Mouse (Mus musculus): ENCODE data around the gene Lrrc10. TPM values are rescaled to one million over a fixed set of nuclear protein-coding genes. Genes with fewer than 3 reads are reported as not detected.

Gene Lrrc10
- polyA plus RNA-seq, 1 experiment from 2014 or later: 0.17 TPM

- Histone ChIP-seq H3K4me1 (ENCODE audit: insufficient read depth) (0 out of 2 replicates have a peak, but pooled peaks cover 5% of the 10 kb centered on the region), H3K9ac (peak within 1 kb of the TSS; percentile 89), H3K4me2 (peak within 1 kb of the TSS; percentile 90), H3K27me3 (ENCODE audit: insufficient read depth, low read length) (no peaks in the 10 kb centered on the region), H3K27ac (ENCODE audit: low read depth) (peak within 1 kb of the TSS; percentile 95), H3K9me3 (ENCODE audit: low read depth, low read length) (no peaks in the 10 kb centered on the region), H3K4me3 (ENCODE audit: low read depth, low read length) (peak within 1 kb of the TSS; percentile 94), H3K36me3 (ENCODE audit: insufficient read depth) (peaks cover 38% of the 10 kb centered on the region)
- under 1% methylated on average over 68 of the region's 68 CpGs for WGBS
- DNase-seq (peak; percentile 99), ATAC-seq (ENCODE audit: insufficient read depth) (peak; percentile 93)
- no peak for TF ChIP-seq CTCF (IDR thresholded peaks at IDR 0.05; ENCODE audit: low read depth)
Observed at GRCm38 (mm10) chr10:117063254-117064021, 18.3 kb downstream of the Lrrc10 start, which contains the start of gene Cct2. Gene Cct2, minus strand, starts transcription at chr10:117063814.

GRCm38 (mm10) chr10:117064076-117064475, 18.9 kb downstream of the Lrrc10 start:
- peak overlapping the region; percentile 47; the same call in 1 of the 2 replicates for H3K9ac ChIP-seq
- H3K27ac ChIP-seq (ENCODE audit: low read depth): peak overlapping the region; percentile 95
- peaks cover 32% of the 10 kb centered on the region for H3K36me3 ChIP-seq (ENCODE audit: insufficient read depth)
- no peaks in the 10 kb centered on the region for H3K9me3 ChIP-seq (ENCODE audit: low read depth, low read length)
- H3K4me1 ChIP-seq (ENCODE audit: insufficient read depth): 0 out of 2 replicates have a peak, but pooled peaks cover 5% of the 10 kb centered on the region
- 4% methylated on average over 7 of the region's 7 CpGs for WGBS
- peak overlapping the region; percentile 94 for H3K4me3 ChIP-seq (ENCODE audit: low read depth, low read length)
- peak; percentile 52 for DNase-seq
- peak; percentile 39 for ATAC-seq (ENCODE audit: insufficient read depth)
- TF ChIP-seq CTCF (IDR thresholded peaks at IDR 0.05; ENCODE audit: low read depth): no peak; the same call in 1 of the 2 replicates
- H3K4me2 ChIP-seq: peak overlapping the region; percentile 63
- H3K27me3 ChIP-seq (ENCODE audit: insufficient read depth, low read length): no peaks in the 10 kb centered on the region

GRCm38 (mm10) chr10:117069109-117069508, 24.0 kb downstream of the Lrrc10 start:
- no peaks in the 10 kb centered on the region for H3K4me1 ChIP-seq (ENCODE audit: insufficient read depth)
- H3K9me3 ChIP-seq (ENCODE audit: low read depth, low read length): no peaks in the 10 kb centered on the region
- no peak overlapping the region for H3K9ac ChIP-seq
- H3K4me3 ChIP-seq (ENCODE audit: low read depth, low read length): no peak overlapping the region
- H3K27ac ChIP-seq (ENCODE audit: low read depth): no peak overlapping the region
- peaks cover 38% of the 10 kb centered on the region for H3K36me3 ChIP-seq (ENCODE audit: insufficient read depth)
- DNase-seq: no peak
- 82% methylated on average over 3 of the region's 3 CpGs for WGBS
- peak; percentile 24; the same call in 1 of the 2 replicates for TF ChIP-seq CTCF (IDR thresholded peaks at IDR 0.05; ENCODE audit: low read depth)
- no peak overlapping the region for H3K4me2 ChIP-seq
- H3K27me3 ChIP-seq (ENCODE audit: insufficient read depth, low read length): no peaks in the 10 kb centered on the region
- ATAC-seq (ENCODE audit: insufficient read depth): no peak

GRCm38 (mm10) chr10:117072191-117072888, 27.2 kb downstream of the Lrrc10 start:
- H3K9ac ChIP-seq: no peak overlapping the region
- no peaks in the 10 kb centered on the region for H3K27me3 ChIP-seq (ENCODE audit: insufficient read depth, low read length)
- H3K4me2 ChIP-seq: no peak overlapping the region
- H3K4me3 ChIP-seq (ENCODE audit: low read depth, low read length): no peak overlapping the region
- H3K36me3 ChIP-seq (ENCODE audit: insufficient read depth): peaks cover 66% of the 10 kb centered on the region
- no peak overlapping the region for H3K27ac ChIP-seq (ENCODE audit: low read depth)
- WGBS: 78% methylated on average over 18 of the region's 18 CpGs
- no peaks in the 10 kb centered on the region for H3K4me1 ChIP-seq (ENCODE audit: insufficient read depth)
- DNase-seq (no peak), ATAC-seq (ENCODE audit: insufficient read depth) (no peak)
- H3K9me3 ChIP-seq (ENCODE audit: low read depth, low read length): no peaks in the 10 kb centered on the region
- no peak for TF ChIP-seq CTCF (IDR thresholded peaks at IDR 0.05; ENCODE audit: low read depth)

GRCm38 (mm10) chr10:117073176-117073575, 28.0 kb downstream of the Lrrc10 start:
- Histone ChIP-seq H3K27ac (ENCODE audit: low read depth) (no peak overlapping the region), H3K9ac (no peak overlapping the region), H3K9me3 (ENCODE audit: low read depth, low read length) (no peaks in the 10 kb centered on the region), H3K27me3 (ENCODE audit: insufficient read depth, low read length) (no peaks in the 10 kb centered on the region), H3K36me3 (ENCODE audit: insufficient read depth) (peaks cover 74% of the 10 kb centered on the region), H3K4me2 (no peak overlapping the region), H3K4me3 (ENCODE audit: low read depth, low read length) (no peak overlapping the region), H3K4me1 (ENCODE audit: insufficient read depth) (no peaks in the 10 kb centered on the region)
- no peak for TF ChIP-seq CTCF (IDR thresholded peaks at IDR 0.05; ENCODE audit: low read depth)
- ATAC-seq (ENCODE audit: insufficient read depth) (no peak), DNase-seq (no peak)
- WGBS: 58% methylated on average over 7 of the region's 7 CpGs

- 77% methylated on average over 6 of the region's 6 CpGs for WGBS
- Histone ChIP-seq H3K36me3 (ENCODE audit: insufficient read depth) (peaks cover 83% of the 10 kb centered on the region), H3K27ac (ENCODE audit: low read depth) (no peak overlapping the region), H3K27me3 (ENCODE audit: insufficient read depth, low read length) (no peaks in the 10 kb centered on the region), H3K4me3 (ENCODE audit: low read depth, low read length) (no peak overlapping the region), H3K4me1 (ENCODE audit: insufficient read depth) (no peaks in the 10 kb centered on the region), H3K9ac (no peak overlapping the region), H3K9me3 (ENCODE audit: low read depth, low read length) (no peaks in the 10 kb centered on the region), H3K4me2 (no peak overlapping the region)
- DNase-seq (peak; percentile 38), ATAC-seq (ENCODE audit: insufficient read depth) (no peak)
- TF ChIP-seq CTCF (IDR thresholded peaks at IDR 0.05; ENCODE audit: low read depth): peak; percentile 62
Observed at GRCm38 (mm10) chr10:117078284-117078683, 33.1 kb downstream of the Lrrc10 start.

- Histone ChIP-seq H3K36me3 (ENCODE audit: insufficient read depth) (peaks cover 79% of the 10 kb centered on the region), H3K9ac (no peak overlapping the region), H3K27me3 (ENCODE audit: insufficient read depth, low read length) (no peaks in the 10 kb centered on the region), H3K27ac (ENCODE audit: low read depth) (no peak overlapping the region), H3K4me3 (ENCODE audit: low read depth, low read length) (no peak overlapping the region), H3K9me3 (ENCODE audit: low read depth, low read length) (no peaks in the 10 kb centered on the region), H3K4me2 (no peak overlapping the region), H3K4me1 (ENCODE audit: insufficient read depth) (no peaks in the 10 kb centered on the region)
- WGBS: 71% methylated on average over 4 of the region's 4 CpGs
- TF ChIP-seq CTCF (IDR thresholded peaks at IDR 0.05; ENCODE audit: low read depth): no peak
- DNase-seq: no peak
- no peak for ATAC-seq (ENCODE audit: insufficient read depth)
Observed at GRCm38 (mm10) chr10:117081326-117081725, 36.2 kb downstream of the Lrrc10 start.
